Mouse (Mus musculus): ENCODE measurements around the gene Tmem242.
"Not testable (repeated sequence)": the region's sequence is repeated elsewhere in the genome, so short reads cannot be mapped to it uniquely, and the experiment has no call there.

Tmem242 gene

DNA sequence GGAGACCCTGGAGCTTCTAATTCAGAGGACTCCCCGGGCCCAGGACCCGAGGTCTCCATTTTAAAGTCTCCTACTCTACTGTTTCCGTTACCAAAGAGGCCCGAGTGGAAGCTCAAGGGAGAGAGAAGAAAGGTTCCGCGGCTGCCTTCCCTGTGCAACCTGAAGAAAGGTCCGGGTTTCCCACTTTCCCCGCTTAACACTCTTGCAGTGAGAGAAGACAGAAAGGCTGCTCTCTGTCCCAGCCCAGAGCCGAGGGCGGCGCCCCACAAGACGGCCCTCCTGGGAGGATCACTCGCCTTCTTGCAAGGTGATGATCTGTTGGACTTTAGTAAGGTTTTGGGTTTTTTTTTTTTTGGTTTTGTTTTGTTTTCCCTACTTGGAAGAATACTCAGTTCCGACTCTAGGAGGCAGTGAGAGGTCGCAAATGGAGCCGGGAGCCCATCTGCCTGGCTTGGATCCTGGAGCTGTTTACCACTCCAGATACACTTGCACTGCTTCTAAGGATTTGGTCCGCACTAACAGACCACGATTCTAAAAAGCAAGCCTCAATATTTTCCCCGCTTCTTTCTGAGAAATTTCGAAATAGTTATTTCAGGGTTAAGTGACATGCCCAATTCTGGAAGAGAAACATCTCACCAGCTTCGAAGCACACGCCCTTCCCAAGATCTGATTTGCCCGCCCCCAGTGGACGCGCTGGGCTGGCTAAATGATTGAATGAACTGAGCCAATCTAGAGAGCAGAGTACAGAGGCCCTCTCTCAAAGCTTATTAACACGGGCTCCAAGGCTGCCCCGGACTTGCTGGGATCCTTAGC lies at the start of gene Tmem242:
Gene Tmem242 (minus strand): TSS at position 101 of the 813 bp plus-strand sequence.
- DNase-seq, result peak; percentile 84

DNA sequence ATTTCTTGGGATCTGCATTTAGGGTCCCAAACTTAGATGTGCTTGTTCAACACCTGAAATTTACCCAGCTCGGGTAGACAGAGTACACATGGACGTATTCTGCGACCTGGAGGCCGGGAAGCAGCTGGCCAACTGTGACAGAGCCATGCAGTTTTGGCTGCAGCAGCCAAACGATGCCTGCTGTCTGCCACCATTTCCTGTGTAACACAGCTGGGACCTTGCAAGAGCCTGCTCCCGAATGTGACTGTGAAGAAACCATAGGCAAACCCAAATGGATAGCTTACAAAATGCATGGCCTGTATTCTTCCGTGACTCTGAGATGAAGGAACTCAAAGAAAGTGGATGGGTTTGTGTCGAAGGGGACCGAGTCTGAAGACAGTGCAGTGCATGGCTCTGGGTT lies 48.1 kb upstream of the Tmem242 start:
- DNase-seq, result no peak

DNA sequence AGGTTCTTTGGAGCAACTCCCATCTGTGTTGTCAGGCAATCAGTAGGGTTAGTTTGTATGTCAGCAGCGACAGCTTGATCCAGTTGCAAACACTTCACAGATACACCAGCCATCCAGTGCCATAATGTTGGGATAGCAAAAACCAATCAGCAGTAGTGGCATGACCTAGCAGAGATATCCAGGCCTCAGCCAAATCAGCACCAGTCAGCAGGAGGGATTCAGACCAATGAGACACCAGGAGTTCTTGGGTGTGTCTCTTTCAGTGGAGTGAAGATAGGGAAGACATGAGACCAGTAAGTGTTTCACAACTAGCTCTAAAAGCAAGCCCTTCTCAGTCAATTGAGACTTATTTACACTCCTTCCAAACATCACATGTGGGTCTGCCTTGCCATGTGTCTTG lies 44.6 kb upstream of the Tmem242 start:
- no peak for DNase-seq

DNA sequence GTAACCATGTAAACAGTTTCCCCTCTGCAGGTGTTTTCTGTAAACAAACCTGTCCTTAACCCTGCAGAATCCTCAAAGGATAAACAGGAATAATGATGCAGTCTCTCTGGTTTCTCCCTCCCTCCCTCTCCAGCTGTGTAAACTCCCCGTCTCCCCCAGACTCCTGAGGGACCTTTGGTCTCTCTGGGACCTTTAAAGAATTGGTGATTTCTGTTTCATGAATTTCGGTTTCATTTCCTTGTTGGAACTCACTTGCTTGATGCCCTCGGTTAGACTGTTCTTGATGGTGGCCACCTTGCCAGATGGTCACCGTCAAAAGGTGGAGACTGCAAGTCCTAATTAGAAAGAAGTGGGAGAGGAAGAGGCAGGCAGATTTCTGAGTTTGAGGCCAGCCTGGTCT lies 43.4 kb upstream of the Tmem242 start:
- DNase-seq, result no peak

DNA sequence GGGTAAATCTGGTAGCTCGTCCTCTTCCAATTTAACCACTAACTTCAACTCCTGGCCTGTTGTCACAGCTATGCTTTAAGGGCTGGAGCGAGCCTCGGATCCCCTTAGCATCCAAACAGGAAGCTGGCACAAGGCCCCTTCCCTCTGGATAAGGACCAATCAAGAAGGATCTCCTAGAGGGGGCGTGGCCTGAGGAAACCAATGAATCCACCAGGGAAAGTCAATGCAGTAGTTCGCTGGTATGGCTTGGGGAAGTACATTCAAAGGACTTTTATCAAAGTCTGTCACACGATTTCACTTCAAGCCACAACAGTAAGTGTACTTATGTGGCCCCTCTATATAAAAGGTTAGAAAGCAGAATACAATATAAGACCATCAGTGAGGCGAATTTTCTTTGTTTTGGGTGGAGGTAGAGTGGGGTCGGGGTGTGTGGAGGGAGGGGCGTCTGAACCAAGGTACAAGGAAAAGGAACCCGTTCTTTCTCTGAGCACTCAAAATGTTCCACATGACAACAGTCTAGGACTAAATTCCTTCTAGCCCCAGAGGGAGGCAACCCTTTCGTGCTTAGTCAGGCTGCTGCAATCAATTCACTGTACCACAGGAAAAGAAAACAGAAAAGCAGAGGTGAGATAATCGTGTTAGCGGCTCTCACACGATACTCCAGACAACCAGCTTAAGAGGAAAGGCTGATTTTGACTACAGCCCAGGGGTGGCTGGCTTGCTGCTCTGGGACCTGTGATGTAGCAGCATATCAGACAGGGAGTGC lies 36.1 kb upstream of the Tmem242 start:
- DNase-seq, result no peak

DNA sequence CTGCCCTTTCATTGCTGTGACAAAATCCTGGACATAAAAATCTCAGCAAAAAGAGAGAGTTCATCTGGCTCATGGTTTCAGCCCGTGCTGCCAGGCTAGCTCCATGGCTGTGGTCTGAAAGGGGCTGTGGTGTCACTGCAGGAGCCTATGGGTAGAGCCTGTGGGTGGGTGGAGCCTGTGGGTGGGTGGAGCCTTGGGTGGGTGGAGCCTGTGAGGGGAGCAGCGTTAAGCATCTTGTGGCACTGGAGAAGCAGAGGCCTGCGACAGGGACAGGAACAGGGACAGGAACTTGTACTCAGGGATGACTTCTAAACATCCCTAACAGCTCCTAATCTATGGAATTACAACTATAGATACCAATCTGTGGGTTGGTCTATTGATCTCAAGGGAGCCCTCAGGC lies 32.2 kb upstream of the Tmem242 start:
- DNase-seq, result no peak

DNA sequence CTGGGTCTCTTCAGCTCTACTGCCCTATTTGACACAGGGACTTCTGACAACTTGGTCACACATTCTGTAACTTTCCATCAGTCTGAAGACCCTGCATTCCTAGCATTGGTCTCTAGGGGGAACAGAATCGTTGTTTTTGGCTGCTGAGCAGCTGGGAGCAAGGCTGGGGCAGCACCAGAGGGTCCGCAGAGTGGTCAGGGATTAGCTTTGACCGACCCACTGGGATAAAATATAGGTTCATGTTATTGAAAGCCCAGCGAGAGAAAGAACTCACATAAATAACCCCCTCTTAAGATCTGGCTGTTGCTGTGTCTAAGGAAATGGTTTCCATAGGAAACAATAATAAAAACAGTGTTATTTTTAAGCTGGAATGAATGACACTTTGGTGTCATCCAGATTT lies 27.1 kb upstream of the Tmem242 start:
- DNase-seq, result no peak

DNA sequence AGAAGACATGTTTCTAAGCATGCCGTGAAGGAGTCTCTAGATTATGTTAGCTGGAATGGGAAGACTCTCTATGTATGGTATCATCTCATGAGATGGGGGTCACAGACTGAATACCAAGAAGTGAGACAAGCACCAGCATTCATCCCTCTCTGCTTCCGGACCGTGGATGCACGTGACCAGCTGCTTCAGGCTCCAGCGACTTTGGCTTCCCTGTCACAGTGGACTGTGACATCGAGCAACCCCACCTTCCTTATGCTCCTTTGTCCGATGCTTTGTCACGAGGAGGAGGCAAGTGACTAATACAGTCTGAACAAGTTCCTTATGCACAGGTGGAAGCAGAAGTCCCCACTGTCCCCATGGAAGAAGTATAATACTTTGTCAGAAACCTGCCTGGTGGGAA lies 26.7 kb upstream of the Tmem242 start:
- DNase-seq, result no peak

DNA sequence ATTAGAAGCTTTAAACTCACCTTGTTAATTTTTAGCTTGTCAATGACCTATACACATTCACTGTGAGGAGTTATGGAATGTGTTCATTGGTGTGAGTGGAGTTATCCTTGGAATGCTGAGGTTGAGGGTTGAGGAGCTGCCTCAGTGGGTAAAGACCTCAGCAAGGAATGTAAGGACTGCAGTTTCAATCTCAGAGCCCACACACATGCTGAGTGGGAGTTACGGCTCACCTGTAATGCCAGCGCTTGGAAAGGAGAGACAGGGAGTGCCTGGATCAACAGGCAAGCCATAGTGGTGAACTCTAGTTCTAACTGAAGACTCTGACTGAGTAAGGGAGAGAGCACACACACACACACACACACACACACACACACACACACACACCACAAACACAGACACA lies 23.9 kb upstream of the Tmem242 start:
- DNase-seq, result no peak

DNA sequence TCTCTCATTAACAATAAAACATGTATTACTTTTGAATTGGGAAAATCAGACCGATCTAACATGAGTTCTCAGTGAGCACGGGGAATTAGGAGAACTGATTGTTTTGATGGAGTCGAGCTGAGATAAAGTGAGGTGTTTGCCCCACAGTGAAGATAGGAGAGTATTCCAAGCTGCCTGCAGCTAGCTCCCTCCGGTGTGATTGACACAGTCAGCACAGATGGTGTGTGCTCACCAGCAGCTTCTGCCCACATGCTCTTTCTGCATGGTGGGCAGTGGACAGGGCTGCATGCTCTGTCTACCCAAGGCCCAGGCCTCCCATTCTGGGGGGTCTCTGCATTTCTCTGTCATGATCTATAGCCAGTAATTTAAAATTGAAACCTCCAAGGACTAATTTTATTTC lies 13.6 kb upstream of the Tmem242 start:
- no peak for DNase-seq

DNA sequence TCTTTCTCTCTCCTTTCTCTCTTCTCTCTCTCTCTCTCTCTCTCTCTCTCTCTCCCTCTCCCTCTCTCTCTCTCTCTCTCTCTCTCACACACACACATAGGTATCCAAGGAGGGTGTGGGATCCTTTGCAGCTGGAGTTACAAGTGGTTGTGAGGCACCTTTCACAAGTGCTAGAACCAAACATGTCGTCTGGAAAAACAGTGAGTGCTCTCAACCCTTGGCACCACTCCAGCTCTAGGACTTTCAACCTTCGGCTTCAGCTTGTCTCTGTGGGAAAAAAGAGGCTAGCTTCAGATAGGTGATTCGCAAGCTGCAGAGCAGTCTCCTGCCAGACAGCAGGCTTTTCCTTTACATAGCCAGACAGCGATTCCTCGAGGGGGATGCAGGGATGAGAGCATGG lies 3.7 kb upstream of the Tmem242 start:
- no peak for DNase-seq

DNA sequence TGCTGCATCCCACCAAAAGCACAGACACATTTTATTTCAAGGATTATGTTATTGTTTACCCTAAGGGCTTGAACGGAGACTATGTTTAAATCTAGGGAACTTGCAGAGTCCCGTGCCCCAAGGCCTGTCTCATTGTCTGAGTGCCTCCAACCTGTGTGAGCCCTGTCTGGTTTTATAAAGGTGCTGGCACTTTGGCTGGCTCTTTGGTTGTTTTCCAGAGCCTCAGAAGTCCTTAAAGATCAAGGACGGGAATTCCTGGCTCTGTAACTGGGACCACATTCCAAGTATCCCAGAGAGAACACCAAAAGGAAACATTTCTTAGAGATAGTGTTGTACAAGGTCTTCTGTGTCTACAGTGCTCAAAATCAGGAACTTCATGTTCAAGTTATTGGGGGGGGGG lies 3.2 kb upstream of the Tmem242 start:
- no peak for DNase-seq

DNA sequence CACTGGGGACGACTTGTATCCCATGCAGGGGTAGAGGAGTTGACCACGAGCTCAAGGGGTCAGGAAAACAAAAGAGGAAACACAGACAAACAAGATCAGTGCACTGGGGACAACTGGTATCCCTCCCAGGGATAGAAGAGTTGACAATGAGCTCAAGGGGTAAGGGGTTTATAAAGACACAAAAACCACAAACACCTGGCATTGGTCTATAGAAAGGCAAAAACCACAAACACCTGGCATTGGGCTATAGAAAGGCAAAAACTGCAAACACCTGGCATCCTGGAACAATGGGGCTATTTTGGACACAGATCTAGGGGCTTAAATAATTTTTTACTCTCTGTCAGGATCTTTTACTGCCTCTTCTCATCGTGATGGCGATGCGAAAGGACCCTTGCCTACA lies 2.3 kb upstream of the Tmem242 start:
- DNase-seq, result not testable (repeated sequence)

DNA sequence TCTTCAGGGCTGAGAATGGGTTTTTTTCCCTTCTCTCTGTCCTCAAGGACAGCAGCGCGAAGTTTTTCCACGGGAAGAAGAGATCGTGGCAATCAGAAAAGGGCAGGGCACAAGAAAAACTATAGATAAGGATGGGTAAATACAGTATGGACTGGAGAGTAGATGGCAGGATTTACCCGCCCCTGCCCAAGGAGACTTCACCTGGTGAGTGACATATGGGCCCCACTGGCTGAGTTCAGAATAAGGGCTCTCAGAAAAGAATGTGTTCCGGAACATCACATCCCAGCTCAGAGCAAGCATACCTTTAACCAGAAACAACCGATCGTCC lies 264 bp downstream of the Tmem242 start:
- no peak for DNase-seq

DNA sequence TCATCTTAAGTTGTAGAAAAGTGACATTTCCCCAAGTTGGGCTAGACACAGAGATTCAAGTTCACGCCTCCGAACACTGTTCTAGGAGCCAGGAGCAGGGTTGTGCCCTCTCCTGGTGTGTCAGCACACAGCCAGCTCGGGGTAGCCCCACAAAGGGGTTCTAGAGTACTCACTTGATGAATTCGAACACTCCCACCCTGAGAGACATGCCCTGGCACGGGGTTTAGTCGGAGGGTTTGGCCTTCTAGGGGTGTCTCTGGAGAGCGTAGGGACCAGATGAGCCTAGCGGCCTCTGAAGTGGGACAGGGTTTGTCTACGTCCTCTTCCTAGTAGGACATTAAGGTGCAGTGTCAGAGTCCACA lies 10.3 kb downstream of the Tmem242 start:
- no peak for DNase-seq

DNA sequence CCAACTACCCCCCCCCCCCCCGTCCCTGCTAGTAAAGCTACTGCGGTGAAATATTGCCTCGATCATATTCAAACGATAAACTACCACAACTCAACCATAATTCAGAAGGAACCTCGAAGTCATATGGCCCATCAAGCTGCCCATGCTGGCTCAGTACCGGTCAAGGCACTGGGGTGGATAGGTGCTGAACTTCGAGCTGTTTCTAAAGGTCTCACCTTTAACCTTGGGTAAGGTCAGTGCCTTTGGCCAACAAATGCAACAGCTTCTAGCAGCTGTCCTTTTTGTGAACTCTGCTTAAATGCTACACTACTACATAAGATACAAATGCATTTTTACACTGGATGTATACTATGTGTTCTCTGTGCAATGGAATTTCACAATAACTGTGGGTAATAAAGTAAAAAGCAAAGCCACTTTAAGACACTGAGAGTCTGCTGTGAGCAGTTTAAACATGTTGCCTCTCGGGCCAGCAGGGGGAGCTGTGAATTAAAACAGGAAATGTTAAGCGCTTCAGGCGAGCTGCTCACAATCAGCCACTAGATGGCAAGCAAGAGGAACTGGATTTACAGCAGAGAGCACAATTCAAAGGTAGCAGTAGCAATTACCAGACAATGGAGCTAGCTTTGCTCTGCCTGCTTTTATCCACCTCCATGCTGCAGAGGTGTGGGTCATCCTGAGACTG lies 10.8 kb downstream of the Tmem242 start:
- DNase-seq, result peak; percentile 91

DNA sequence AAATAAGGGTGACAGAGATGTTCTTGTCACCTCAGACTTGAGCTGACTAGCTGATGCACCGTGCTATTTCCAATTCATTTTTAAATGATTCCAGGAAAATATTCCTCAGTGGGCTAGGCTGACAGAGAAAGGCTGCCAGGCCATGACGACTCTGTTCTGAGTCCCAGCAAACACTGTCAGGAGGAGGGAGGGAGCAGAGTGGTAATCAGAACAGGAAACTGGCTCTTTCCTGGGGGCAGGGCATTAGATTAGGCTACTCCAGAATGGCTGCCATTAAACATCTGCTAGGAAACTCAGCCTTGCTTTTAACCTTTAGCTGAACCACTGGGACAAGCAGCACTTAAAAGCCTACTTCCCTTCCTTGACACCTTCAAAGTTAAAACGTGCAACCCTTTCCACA lies 14.9 kb downstream of the Tmem242 start:
- no peak for DNase-seq

DNA sequence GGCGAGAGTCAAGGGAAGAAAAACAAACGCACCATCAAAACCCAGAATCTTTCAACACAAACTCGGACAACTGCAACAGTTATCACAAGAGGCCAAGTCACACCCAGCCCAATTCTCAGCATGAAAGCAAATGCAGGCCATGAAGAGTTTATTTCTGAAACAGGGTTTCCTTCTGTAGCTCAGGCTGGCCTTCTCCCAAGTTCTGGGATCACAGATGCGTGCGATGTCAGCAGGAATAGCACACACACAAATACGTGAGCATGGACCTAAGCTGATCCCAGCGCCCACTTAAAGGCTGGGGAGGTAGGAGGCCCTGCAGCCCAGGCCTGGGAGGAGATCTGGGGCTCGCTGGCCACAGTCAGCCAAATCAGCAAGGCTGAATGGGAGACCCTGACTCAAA lies 15.9 kb downstream of the Tmem242 start:
- DNase-seq, result no peak

DNA sequence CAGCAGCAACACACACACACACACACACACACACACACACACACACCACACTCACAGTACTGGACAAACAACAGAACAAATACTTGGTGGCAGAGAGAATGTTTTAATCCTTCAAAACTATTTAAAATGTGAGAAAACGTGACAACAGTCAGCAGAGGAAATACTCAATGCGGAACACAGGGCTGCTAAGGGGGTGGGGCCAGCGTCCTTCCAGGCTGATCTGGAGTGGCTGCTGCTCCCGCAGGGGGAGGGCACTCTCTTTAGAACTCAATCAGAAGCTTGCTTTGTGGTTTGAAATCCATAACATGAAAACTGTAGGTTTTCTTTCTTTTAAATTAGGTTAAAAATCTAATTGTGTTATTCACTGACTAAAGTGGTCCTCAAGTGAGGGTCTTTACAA lies 18.2 kb downstream of the Tmem242 start:
- DNase-seq, result no peak

DNA sequence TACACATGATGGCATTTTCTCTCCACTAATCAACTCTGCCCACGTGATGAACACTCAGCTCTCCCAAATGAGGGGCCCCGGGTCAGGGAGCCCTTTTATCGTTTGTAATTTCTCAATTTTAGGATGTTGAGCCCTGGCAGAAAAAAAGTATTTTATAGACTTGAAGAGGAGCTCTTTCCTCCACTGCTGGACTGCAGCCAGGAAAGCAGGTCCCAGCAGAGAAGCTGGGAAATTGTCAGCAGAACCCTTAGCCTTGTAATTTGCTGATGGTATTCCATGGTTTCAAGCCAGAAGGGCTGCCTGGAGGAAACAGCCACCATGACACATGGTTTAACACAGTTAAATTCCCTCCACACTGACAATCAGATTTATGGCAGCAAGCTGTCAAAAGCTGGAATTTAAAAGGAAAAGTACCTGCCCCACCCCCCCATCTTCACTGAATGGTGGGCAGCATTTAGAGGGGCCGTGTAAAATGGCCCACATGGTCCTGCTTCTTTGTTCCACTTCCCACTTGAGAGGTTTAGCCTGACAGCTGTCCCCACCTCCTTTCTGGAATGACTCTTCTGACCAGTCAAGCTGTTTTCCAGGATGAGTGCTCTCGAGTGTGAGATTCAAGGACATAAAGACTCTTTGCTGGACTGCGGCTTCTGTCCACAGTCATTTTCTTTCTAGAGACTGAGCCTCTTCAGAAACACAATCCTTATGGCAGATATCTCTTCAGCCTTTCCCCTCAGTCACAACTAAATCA lies 20.1 kb downstream of the Tmem242 start:
- DNase-seq, result no peak

DNA sequence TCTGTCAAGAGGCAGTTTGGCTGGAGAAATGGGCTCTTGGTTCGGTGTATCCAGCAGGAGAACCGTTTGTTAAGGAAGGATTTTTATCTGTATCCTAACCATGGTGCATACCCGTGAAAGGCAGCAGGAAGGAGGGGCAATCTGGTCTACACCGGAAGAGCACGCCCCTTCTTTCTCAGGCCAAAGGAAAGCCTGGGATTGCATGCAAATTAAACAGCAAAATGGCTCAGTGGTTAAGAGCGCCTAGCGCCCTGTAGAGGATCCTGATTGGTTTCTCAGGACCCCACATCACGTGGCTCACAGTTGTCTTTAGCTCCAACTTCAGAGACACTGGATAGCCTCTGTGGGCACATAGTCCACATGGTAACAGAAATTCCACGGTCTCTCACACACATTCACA lies 21.0 kb downstream of the Tmem242 start:
- no peak for DNase-seq

DNA sequence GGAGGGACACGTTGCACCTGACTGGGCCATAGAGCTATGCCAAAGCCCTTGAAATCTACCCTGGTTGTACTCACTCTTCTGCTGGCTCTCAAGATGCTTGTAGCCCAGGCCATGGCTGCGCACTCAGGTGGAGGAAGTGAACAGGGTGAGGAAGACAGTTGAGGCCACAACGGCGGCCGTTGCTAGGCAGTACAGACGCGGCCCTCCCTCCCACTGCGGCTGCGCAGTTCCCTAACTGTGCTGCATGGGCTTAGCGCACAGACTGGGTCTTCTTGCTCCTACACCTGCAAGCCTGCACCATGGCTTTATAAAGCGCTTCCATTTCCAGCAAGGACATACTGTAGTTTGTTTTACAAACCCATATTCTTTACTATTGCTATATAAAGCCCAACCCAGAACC lies 21.5 kb downstream of the Tmem242 start, which contains the start of gene Ldhal6b:
Gene Ldhal6b (minus strand): TSS at position 223 of the 400 bp plus-strand sequence.
- no peak for DNase-seq

DNA sequence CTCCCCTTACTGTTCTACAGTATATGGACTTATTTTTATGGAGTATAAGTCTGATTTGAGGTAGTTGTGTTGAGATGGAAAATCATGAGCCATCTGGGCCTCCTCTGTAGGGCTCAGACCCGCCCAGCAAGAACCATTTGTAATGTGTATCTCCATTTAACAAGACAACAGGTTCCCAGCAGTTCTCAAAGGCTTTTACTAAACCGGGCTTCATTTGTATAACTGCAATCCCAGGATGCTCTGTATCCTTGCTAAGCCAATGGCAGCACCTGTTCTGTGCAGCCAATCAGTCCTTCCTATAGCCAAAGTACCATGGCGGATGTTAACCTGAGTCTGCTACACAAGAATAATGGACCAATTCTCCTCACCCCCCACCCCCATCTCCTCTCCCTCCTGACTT lies 23.5 kb downstream of the Tmem242 start:
- no peak for DNase-seq
